Mouse (Mus musculus): Measurements from ENCODE around the gene Lix1l.

The Lix1l gene

DNA sequence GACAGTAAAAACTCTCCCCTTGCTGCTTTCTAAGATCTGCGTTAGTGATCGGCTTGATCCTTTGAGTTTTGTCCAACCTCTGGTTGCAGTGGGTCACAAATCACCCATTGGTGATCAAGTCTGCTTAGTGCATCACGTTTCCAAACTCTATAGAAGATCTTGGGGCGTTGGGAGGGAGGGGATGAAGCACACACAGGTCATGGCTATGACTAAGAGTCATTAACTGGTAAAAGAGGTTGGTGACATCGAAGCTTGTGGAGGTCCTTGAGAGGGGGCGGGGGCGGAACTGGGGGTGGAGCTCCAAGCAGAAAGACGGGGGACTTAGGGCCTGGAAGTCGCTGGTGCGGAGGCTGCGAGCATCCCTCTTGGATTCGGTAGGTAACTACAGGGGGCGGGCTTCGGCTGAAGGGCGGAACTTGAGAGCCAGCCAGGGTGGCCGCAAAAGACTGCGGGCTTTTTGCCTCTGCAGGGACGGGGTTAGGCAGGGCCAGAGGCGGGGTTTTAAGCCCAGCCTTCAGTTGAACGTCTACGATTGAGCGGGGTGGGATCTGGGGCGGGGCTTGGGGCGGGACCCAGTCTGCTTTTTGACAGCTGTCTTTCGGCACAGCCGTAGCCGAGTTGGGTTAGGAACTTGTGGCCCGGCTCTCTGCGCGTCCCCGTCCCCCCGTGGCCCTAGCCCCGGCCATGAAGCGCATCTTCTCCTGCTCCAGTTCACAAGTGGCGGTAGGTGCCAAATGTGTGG lies 68.9 kb downstream of the Lix1l start, which contains the start of gene Ankrd35:
Gene Ankrd35, plus strand, starts transcription at position 405 of the 742 bp plus-strand sequence.
- in situ Hi-C loops (cut with MboI, MseI): no loop called here

DNA sequence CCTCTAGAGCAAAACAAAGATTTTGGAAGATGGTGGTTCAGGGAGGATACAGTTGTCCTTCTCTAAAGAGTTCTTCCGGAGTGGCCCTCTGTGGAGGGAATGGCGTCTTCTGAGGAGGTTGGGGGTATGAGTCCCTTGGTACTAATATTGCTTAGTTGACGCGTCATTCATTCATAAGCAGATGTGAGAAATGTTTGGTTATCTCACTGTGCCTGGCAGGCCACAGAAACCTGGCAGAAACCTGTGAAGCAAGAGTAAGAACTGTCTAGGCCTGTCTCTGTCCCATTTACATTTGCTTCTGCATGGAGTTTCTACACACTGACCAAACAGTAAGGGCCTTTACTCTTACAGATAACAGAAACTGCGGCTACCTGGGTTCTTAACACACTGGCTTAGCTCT lies 70.6 kb downstream of the Lix1l start:
- in situ Hi-C loops (cut with MboI, MseI): no loop called here

GRCm38 (mm10) chr3:96673514-96673913 lies 72.6 kb downstream of the Lix1l start:
- in situ Hi-C loops (cut with MboI, MseI): no loop called here

GRCm38 (mm10) chr3:96674442-96674841 lies 73.5 kb downstream of the Lix1l start:
- in situ Hi-C loops (cut with MboI, MseI): no loop called here

- in situ Hi-C loops (cut with MboI, MseI): no loop called here
Observed at GRCm38 (mm10) chr3:96675171-96675570, 74.2 kb downstream of the Lix1l start.

DNA sequence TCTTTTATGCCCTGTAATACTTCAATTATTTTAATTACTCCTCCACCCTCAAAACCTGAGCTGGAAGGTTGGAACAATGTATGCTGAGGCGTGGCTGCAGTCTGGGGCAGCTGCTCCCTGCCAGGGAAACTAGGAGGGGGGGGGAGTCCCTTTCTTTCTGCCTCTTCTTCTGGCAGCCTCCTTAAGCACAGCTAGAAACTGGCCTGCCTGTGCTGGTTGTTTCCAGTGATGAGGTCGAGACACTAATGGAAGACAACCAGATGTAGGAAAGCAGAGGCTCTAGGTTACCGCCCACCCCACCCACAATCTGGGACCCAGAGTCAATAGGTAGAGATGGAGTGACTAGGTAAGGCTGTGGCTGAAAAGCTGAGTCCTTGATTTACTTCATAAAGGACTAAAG lies 74.7 kb downstream of the Lix1l start:
- in situ Hi-C loops (cut with MboI, MseI): no loop called here
